Mouse (Mus musculus) fat pad, adult 2 months (tissue): Measurements from ENCODE around the gene Ift122.

ENCODE experiments used
- DNase-seq: peaks from one replicate; pipeline ENCODE4 v3.0.0-alpha.2; 2011; ENCODE audit warnings: low read depth, low spot score; ENCODE audit errors: extremely low read depth

The Ift122 gene

DNA sequence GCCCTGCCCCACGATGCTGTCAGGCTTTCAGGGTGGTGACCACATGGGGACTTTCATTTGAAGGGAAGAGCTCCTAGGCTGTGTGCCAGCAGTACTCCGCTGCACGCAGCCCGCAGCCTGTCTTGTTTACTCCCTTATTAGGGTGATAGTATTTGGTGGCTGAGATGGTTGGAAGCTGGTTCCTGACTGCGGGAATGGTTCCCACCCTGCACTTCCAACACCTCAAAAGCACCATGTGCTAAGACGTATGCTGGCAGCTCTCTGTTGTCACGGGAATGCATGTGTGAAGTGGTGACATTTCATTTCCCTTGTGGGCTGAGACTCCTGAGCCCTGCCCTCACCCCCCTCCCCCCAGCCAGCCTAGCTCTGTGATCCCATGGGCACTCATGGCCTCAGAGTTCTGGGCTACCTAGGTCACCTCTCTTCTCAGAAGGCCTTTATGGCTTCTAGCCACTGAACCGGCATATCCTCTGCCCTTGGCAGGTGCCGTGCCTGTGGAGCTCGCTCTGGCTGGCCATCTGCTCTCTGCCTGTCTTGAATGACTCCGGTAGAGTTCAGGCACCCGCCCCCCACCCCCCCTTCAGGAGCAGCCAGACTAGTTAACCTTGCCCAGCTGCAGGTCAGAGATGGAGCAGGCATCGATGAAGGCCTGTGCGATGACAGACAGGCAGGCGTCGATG is 103.8 kb downstream of the Ift122 start:
- no peak for DNase-seq

GRCm38 (mm10) chr6:115957681-115958080 is 104.4 kb downstream of the Ift122 start:
- DNase-seq, result no peak

- DNase-seq, result no peak
Measured at GRCm38 (mm10) chr6:115958445-115958844, 105.2 kb downstream of the Ift122 start.

- DNase-seq, result no peak
Measured at GRCm38 (mm10) chr6:115959151-115959691, 106.0 kb downstream of the Ift122 start.

GRCm38 (mm10) chr6:115960322-115960721 is 107.1 kb downstream of the Ift122 start:
- no peak for DNase-seq

DNA sequence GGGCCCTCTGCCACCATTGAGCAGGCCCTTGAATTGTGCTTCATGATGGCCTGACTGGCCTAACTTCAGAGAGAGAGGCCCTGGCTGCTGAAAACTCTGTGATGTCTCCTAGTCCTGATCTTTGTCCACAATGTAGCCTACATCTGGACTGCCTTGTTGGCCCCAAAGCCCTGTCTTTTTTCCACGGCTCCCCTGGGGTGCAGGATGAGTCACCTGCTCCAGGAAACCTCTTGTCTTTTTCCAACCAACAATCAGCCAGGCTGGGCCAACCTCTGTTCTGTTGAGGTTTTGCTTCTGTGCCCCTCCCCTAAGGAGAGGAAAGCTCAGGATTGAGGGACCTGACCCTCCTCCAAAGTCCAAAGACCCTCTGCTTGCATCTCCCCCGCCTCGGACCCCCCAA is 108.5 kb downstream of the Ift122 start:
- DNase-seq, result no peak

DNA sequence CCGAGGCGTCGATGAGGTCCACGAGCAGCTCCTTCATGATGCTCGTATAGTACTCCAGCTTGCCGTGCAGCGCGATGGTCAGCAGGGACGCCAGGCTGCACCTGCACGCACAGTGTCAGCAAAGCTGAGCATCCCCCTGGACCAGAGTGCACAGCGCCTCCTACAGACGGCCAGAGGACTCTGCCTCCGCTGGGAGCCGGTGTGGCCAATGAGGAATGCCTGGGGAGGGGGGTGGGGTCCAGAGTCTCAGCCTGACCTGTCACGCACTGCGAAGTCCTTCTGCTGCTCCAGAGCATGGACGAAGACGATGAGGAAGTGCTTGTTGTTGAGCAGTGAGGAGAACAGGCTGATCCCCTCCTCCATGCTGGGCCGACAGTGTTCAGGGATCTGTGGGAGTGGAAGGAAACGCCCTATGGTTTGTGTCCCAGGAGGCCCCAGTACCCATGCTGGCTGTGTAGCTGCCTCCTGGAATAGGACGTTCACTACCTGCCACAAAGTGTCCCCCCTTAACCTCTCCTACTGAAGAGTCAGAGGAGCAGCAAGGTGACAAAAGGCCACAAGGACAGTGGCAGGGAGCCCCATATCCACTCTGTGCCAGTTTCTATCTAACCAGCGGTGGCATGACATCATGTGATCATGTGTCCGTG is 109.3 kb downstream of the Ift122 start:
- no peak for DNase-seq

GRCm38 (mm10) chr6:115963656-115964055 is 110.4 kb downstream of the Ift122 start:
- DNase-seq, result no peak

- no peak for DNase-seq
Measured at GRCm38 (mm10) chr6:115966227-115966966, 113.1 kb downstream of the Ift122 start.

GRCm38 (mm10) chr6:115967291-115967880 is 114.1 kb downstream of the Ift122 start:
- no peak for DNase-seq

- DNase-seq, result no peak
Measured at GRCm38 (mm10) chr6:115968086-115968485, 114.8 kb downstream of the Ift122 start.

- DNase-seq, result no peak
Measured at GRCm38 (mm10) chr6:115968700-115969099, 115.4 kb downstream of the Ift122 start.

DNA sequence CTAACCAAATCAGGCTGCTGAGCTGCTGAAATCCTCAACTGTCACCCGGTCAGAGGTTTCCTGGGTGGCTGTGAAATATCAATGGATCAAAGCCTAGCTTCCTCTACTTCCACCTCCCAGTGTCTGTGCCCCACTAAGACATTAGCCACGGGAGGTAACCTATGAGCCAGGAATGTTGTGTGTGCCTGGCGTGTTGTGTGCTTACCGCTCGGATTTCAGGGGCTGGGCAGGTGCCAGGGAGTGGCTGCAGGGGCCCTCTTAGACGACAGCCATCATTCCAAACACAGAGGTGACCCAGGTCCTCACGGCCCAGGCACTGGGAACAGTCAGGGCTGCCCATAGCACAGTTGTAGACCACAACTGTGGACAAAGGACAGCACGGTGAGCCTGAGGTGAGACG is 115.8 kb downstream of the Ift122 start:
- DNase-seq, result no peak

DNA sequence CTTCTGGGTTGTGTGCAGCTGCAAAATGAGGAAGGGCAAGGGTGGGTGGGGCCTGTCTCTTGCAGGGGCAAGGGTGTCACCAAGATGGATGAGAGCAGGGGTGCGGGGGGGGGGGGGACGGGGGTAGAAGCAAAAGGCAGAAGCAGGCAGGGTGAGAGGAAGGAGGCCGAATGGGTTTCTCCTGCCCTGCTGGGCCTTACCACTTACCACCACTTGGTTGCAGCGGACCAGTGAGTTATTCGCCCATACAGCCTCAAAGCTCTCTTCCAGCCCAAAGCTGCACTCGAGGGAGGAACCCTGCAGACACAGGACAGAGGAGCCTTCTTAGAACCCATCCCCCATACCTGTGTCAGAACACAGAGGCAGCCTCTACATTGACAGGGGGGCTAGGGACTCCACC is 116.7 kb downstream of the Ift122 start:
- no peak for DNase-seq

DNA sequence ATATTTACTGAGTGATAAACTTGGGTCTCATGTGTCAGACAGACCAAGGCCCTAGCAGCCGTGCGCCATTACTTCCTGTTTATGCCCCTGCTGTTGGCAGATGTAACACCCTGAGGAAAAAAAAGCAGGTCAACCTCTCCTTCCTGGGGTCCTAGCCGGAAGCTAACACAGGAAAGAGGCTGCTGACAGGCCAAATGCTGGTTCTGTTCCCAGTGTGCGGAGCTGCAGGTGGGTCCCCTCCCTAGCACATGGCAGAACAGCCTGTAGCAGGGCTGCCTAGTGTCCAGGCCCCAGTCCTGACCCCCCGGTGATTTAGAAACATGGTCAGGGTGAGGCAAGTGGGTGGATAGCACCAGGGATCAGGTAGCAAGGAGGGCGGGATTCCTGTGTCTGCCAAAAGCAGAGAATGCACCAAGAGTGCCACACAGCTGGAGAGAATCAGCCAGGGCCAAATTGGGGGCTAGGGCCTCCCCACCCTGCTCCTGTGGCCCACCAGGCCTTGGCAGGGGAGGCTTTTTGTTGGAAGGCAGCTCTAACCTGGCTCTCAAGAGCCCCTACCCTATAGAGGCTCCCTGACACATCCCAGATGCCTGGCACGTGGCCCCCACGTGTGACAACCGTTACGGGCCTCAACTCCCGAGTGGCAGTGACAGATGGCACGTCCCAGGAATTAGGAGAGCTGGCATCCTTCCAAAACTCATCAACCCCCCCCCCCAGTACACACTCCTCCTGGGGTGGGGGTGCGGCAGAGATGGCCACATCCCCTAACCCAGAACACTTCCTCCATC is 118.2 kb downstream of the Ift122 start:
- DNase-seq, result no peak

DNA sequence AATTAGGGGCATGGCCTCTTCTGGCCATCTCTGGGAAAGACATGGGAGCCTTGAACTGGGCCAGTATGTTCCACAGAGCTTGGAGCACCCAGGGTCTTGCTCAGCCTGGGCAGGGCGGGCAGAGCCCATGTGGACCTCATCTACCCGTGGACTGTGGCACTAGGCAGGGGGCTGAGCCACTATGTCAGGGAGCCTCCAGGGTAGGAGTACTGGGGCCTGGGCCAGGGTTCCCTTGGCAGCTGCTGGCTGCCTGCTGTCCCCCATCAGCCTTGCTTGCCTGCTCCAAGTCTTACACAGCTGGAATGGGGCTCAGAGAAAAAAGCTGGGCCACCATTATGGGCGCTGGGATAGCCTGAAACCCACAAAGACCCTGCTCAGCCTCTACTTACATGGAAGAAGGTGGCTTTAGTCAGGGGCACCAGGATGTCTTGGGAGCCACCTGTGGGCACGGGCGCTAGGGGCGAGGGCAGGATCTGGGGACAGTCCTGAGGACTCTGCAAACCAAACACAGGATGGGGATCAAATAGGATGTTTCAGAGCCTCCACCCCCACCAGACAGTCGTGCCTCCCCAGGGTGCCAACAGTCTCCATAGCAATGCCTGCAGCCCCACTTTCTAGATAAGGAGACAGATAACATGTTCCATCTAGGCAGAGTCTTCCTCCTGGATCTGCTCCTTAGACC is 119.0 kb downstream of the Ift122 start:
- no peak for DNase-seq

GRCm38 (mm10) chr6:115973139-115973875 is 120.0 kb downstream of the Ift122 start:
- no peak for DNase-seq

- no peak for DNase-seq
Measured at GRCm38 (mm10) chr6:115973881-115974662, 120.8 kb downstream of the Ift122 start.

GRCm38 (mm10) chr6:115975606-115976005 is 122.3 kb downstream of the Ift122 start:
- DNase-seq, result no peak
